Comparison of ENCODE assay signal across 14 mouse cellular contexts in the genomic region with DNA sequence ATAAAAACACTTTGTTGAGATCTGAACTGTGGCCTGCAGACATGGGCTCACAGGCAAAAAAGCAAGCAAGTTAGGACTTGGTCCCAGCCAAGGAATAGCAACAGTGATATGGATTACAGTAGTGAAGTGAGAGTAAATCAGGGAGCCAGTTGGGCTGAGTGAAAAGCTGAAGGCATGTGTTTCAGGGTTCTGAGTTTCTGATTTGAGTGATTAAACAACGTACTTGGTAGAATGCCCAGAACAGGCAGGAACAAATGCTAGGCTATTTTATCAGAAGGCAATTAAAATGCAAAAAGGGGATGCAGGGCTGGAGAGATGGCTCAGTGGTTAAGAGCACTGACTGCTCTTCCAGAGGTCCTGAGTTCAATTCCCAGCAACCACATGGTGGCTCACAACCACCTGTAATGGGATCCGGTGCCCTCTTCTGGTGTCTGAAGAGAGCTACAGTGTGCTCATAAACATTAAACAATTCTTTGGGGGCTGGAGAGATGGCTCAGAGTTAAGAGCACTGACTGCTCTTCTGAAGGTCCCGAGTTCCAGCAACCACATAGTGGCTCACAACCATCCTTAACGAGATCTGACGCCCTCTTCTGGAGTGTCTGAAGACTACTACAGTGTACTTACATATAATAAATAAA. TPM values are rescaled to one million over a fixed set of nuclear protein-coding genes. Genes with fewer than 3 reads are reported as not detected.
A peak's percentile ranks its signal among the peaks of the same experiment; 100 is the strongest.
DNase-seq lines count a peak whose midpoint lies in the region; ATAC-seq and TF ChIP-seq lines count a peak whose summit lies in the region.
"Had no signal": no experiment of that assay in that cellular context is flagged by ENCODE, and none has a peak within 500 bp of the region (broad histone marks: within the 10 kb centered on the region; RNA-seq: fewer than 3 reads in every experiment).

No protein-coding gene starts in this region.

- H3K4me1 ChIP-seq in lung, postnatal 0 days (ENCODE audit: insufficient read depth, low read depth, low read length): no peaks in the 10 kb centered on the region
- H3K4me1 ChIP-seq in forebrain, embryonic 14.5 days (ENCODE audit: control insufficient read depth, insufficient read depth, low read length): no peaks in the 10 kb centered on the region
- H3K4me1 ChIP-seq in stomach, postnatal 0 days (replicated peaks; ENCODE audit: control insufficient read depth, insufficient read depth): no peaks in the 10 kb centered on the region
- H3K4me1 ChIP-seq: heart, embryonic 15.5 days had no signal

- TF ChIP-seq CTCF in lung, postnatal 0 days (IDR thresholded peaks at IDR 0.05): peak; percentile 11; the same call in 1 of the 2 replicates
- peak; percentile 30 for TF ChIP-seq CTCF in stomach, postnatal 0 days (IDR thresholded peaks at IDR 0.05; ENCODE audit: low read depth)

- H3K4me2 ChIP-seq in lung, postnatal 0 days (replicated peaks; ENCODE audit: low read depth, low read length): no peak overlapping the region
- H3K4me2 ChIP-seq in forebrain, embryonic 14.5 days (ENCODE audit: low read length): no peak overlapping the region
- H3K4me2 ChIP-seq in stomach, postnatal 0 days (replicated peaks; ENCODE audit: low read depth): no peak overlapping the region
- H3K4me2 ChIP-seq: heart, embryonic 15.5 days had no signal

- no peak for TF ChIP-seq EP300 in lung, postnatal 0 days (IDR thresholded peaks at IDR 0.05)
- no peak for TF ChIP-seq EP300 in stomach, postnatal 0 days (optimal IDR thresholded peaks at IDR 0.05)

- no peak overlapping the region for H3K4me3 ChIP-seq in lung, postnatal 0 days (ENCODE audit: low read depth, low read length)
- no peak overlapping the region for H3K4me3 ChIP-seq in forebrain, embryonic 14.5 days (ENCODE audit: low read depth, low read length)
- no peak overlapping the region for H3K4me3 ChIP-seq in stomach, postnatal 0 days (ENCODE audit: low read depth, low read length)
- H3K4me3 ChIP-seq: heart, embryonic 15.5 days had no signal

- DNase-seq in frontal cortex, postnatal 25 days (ENCODE audit: low spot score in 2 of 2): no peak
- no peak for DNase-seq in lung, postnatal 0 days (ENCODE audit: low spot score)
- DNase-seq in lung, postnatal 36 days: no peak
- DNase-seq in forebrain, embryonic 14.5 days (ENCODE audit: low spot score): peak; percentile 65
- no peak for DNase-seq in stomach, postnatal 0 days (ENCODE audit: low spot score)
- DNase-seq in urinary bladder, postnatal 4 days (ENCODE audit: low spot score in 2 of 2): no peak
- no peak for DNase-seq in embryo, embryonic 11 days
- DNase-seq: cerebellum, postnatal 36 days; gastrocnemius, postnatal 36 days; lung, postnatal 10 days; thymus, postnatal 25 days had no signal

- H3K9ac ChIP-seq in lung, postnatal 0 days (replicated peaks; ENCODE audit: low read depth): no peak overlapping the region
- H3K9ac ChIP-seq in forebrain, embryonic 14.5 days (ENCODE audit: low read length): no peak overlapping the region
- H3K9ac ChIP-seq in stomach, postnatal 0 days (ENCODE audit: low read length): no peak overlapping the region
- H3K9ac ChIP-seq: heart, embryonic 15.5 days had no signal

- H3K36me3 ChIP-seq in lung, postnatal 0 days (ENCODE audit: insufficient read depth, low read length): no peaks in the 10 kb centered on the region
- H3K36me3 ChIP-seq in forebrain, embryonic 14.5 days (ENCODE audit: control insufficient read depth, insufficient read depth, low read length): no peaks in the 10 kb centered on the region
- no peaks in the 10 kb centered on the region for H3K36me3 ChIP-seq in stomach, postnatal 0 days (ENCODE audit: control insufficient read depth, insufficient read depth, low read length)

- 72% methylated on average over 5 of the region's 5 CpGs for WGBS in lung, postnatal 0 days
- WGBS in forebrain, embryonic 14.5 days: 64% methylated on average over 5 of the region's 5 CpGs
- WGBS in stomach, postnatal 0 days: 66% methylated on average over 5 of the region's 5 CpGs

- no peaks in the 10 kb centered on the region for H3K9me3 ChIP-seq in lung, postnatal 0 days (ENCODE audit: low read length)
- no peaks in the 10 kb centered on the region for H3K9me3 ChIP-seq in forebrain, embryonic 14.5 days (replicated peaks; ENCODE audit: control insufficient read depth, low read length)
- no peaks in the 10 kb centered on the region for H3K9me3 ChIP-seq in stomach, postnatal 0 days (ENCODE audit: control insufficient read depth, low read length)
- H3K9me3 ChIP-seq: heart, embryonic 15.5 days had no signal

- ATAC-seq in frontal cortex, adult (ENCODE audit: low TSS enrichment): peak; percentile 31; the same call in 1 of the 2 replicates
- no peak for ATAC-seq in lung, postnatal 0 days
- ATAC-seq in forebrain, embryonic 14.5 days: peak; percentile 59
- no peak for ATAC-seq in stomach, postnatal 0 days (ENCODE audit: low FRiP score, low TSS enrichment)
- ATAC-seq: intestine, embryonic 16.5 days had no signal

- no peak overlapping the region for H3K27ac ChIP-seq in lung, postnatal 0 days (ENCODE audit: low read length)
- no peak overlapping the region for H3K27ac ChIP-seq in forebrain, embryonic 14.5 days (ENCODE audit: low read depth, low read length)
- H3K27ac ChIP-seq in stomach, postnatal 0 days (replicated peaks): no peak overlapping the region
- H3K27ac ChIP-seq: heart, embryonic 15.5 days had no signal

- H3K27me3 ChIP-seq in lung, postnatal 0 days (replicated peaks; ENCODE audit: insufficient read depth, low read length): no peaks in the 10 kb centered on the region
- no peaks in the 10 kb centered on the region for H3K27me3 ChIP-seq in forebrain, embryonic 14.5 days (replicated peaks; ENCODE audit: control insufficient read depth, insufficient read depth, low read length)
- H3K27me3 ChIP-seq in stomach, postnatal 0 days (ENCODE audit: control insufficient read depth, insufficient read depth, low read length): no peaks in the 10 kb centered on the region
- H3K27me3 ChIP-seq: heart, embryonic 15.5 days had no signal

RNA-seq across cellular contexts. Expression of a gene that starts 20.8 kb away (rescaled TPM):
- 39.9 and 47.1 TPM in 2 replicates for polyA plus RNA-seq in lung, postnatal 0 days (2015; fragmentation: Nextera tagmentation; extraction: Ambion mirVana)
- 1.8 TPM in 2 replicates for polyA plus RNA-seq in forebrain, embryonic 14.5 days (2014; fragmentation: Nextera tagmentation; extraction: Ambion mirVana)
- polyA plus RNA-seq in stomach, postnatal 0 days (2015; fragmentation: Nextera tagmentation; extraction: Ambion mirVana): 29.8 and 37.9 TPM in 2 replicates

RNA-seq across cellular contexts. Expression of a gene that starts 35.2 kb away (rescaled TPM):
- polyA plus RNA-seq in lung, postnatal 0 days (2015; fragmentation: Nextera tagmentation; extraction: Ambion mirVana): 74.9 and 95.5 TPM in 2 replicates
- 292 and 293 TPM in 2 replicates for polyA plus RNA-seq in forebrain, embryonic 14.5 days (2014; fragmentation: Nextera tagmentation; extraction: Ambion mirVana)
- polyA plus RNA-seq in stomach, postnatal 0 days (2015; fragmentation: Nextera tagmentation; extraction: Ambion mirVana): 60.2 and 60.5 TPM in 2 replicates

RNA-seq across cellular contexts. Expression of a gene that starts 35.3 kb away (rescaled TPM):
- 54.0 and 58.7 TPM in 2 replicates for polyA plus RNA-seq in lung, postnatal 0 days (2015; fragmentation: Nextera tagmentation; extraction: Ambion mirVana)
- polyA plus RNA-seq in forebrain, embryonic 14.5 days (2014; fragmentation: Nextera tagmentation; extraction: Ambion mirVana): 21.6 and 28.2 TPM in 2 replicates
- polyA plus RNA-seq in stomach, postnatal 0 days (2015; fragmentation: Nextera tagmentation; extraction: Ambion mirVana): 26.4 and 29.0 TPM in 2 replicates

Comparison
In these comparisons a context has a peak if more than half of its experiments do, and no peak if none do; other contexts are left out.
1. ATAC-seq: peak in frontal cortex, adult (single experiment) and forebrain, embryonic 14.5 days (single experiment); none in lung, postnatal 0 days (single experiment) and stomach, postnatal 0 days (single experiment).
2. RNA of a gene that starts 20.8 kb away (polyA plus RNA-seq): 39.9 to 47.1 TPM in lung, postnatal 0 days and 29.8 to 37.9 TPM in stomach, postnatal 0 days; 1.8 TPM in forebrain, embryonic 14.5 days; every median in the first group is over 10 times any median in the second.